Mouse (Mus musculus) limb, embryonic 14.5 days (tissue): Measurements from ENCODE around the gene Grid1. TPM values are rescaled to one million over a fixed set of nuclear protein-coding genes. Genes with fewer than 3 reads are reported as not detected.
A peak's percentile ranks its signal among the peaks of the same experiment; 100 is the strongest.

Experiments
- ATAC-seq: fragments of 200-750 bp; cut with Nextera tagmentation; 2 replicates; pipeline ENCODE4 v1.8.0; 2017; ENCODE audit warnings: low read depth, moderate number of reproducible peaks, moderate TSS enrichment; ENCODE audit not compliant: low FRiP score
- DNase-seq: peaks from one replicate; pipeline ENCODE4 v3.0.0-alpha.2; 2015; ENCODE audit warnings: low spot score
- H3K27ac ChIP-seq: fragments of 300-500 bp; sonication (generic); replicated peaks from 2 replicates; pipeline ENCODE4 v1.5.1; 2014; ENCODE audit warnings: low read depth, mild to moderate bottlenecking, low read length, moderate library complexity, mixed read lengths
- H3K27me3 ChIP-seq: fragments of 300-500 bp; sonication (generic); 2 replicates; pipeline ENCODE4 v1.6.1; 2014; ENCODE audit warnings: low read length, mixed read lengths; ENCODE audit not compliant: control insufficient read depth, insufficient read depth
- H3K36me3 ChIP-seq: fragments of 300-500 bp; sonication (generic); 2 replicates; pipeline ENCODE4 v1.6.1; 2014; ENCODE audit warnings: mild to moderate bottlenecking, low read length, moderate library complexity, mixed read lengths; ENCODE audit not compliant: control insufficient read depth, insufficient read depth
- H3K4me1 ChIP-seq: fragments of 300-500 bp; sonication (generic); 2 replicates; pipeline ENCODE4 v1.6.1; 2014; ENCODE audit warnings: antibody characterized with exemption, low read length, mixed read lengths; ENCODE audit not compliant: control insufficient read depth, insufficient read depth
- H3K4me2 ChIP-seq: fragments of 300-500 bp; sonication (generic); replicated peaks from 2 replicates; pipeline ENCODE4 v1.6.1; 2014; ENCODE audit warnings: low read depth, mild to moderate bottlenecking, low read length, moderate library complexity; ENCODE audit not compliant: severe bottlenecking
- H3K4me3 ChIP-seq: fragments of 300-500 bp; sonication (generic); replicated peaks from 2 replicates; pipeline ENCODE4 v1.5.1; 2014; ENCODE audit warnings: low read length
- H3K9ac ChIP-seq: fragments of 300-500 bp; sonication (generic); 2 replicates; pipeline ENCODE4 v1.6.1; 2014; ENCODE audit warnings: mild to moderate bottlenecking, low read depth, low read length, moderate library complexity; ENCODE audit not compliant: severe bottlenecking
- H3K9me3 ChIP-seq: fragments of 300-500 bp; sonication (generic); 2 replicates; pipeline ENCODE4 v1.6.1; 2016; ENCODE audit warnings: low read length; ENCODE audit not compliant: control insufficient read depth
- POLR2A ChIP-seq: fragments of 200-500 bp; IDR thresholded peaks from 2 replicates; pipeline ENCODE4 v1.8.0; 2012; ENCODE audit warnings: inconsistent platforms, mild to moderate bottlenecking, moderate library complexity, borderline replicate concordance; ENCODE audit not compliant: insufficient read depth, insufficient read length; ENCODE audit errors: extremely low read depth
- WGBS: fragments of 180-500 bp; shearing (Covaris S2); extraction: QIAGEN DNeasy Blood & Tissue Kit; methylation state at CpG from one replicate; pipeline ENCODE4 v1.1.7; 2014; 5-methylcytosine and 5-hydroxymethylcytosine counted together
- polyA plus RNA-seq, 2 experiments: library from polyadenylated mRNA; depleted of rRNA in 1 of 2; stranded (reverse) in 1 of 2; unstranded in 1 of 2; fragments of >200 nt; fragmentation: Nextera tagmentation in 1 of 2; extraction: Ambion mirVana in 1 of 2; gene quantifications; 2 replicates each; pipeline versions ENCODE4 v1.2.1 to v1.2.3; 2012 to 2014

The Grid1 gene
- polyA plus RNA-seq, 2 experiments, result 0.87 to 2.0 TPM

GRCm38 (mm10) chr14:35074636-35075035 lies 254.7 kb downstream of the Grid1 start:
- Histone ChIP-seq H3K4me3 (no peak overlapping the region), H3K27ac (no peak overlapping the region), H3K4me2 (no peak overlapping the region), H3K36me3 (no peaks in the 10 kb centered on the region), H3K4me1 (no peaks in the 10 kb centered on the region), H3K9me3 (no peaks in the 10 kb centered on the region), H3K27me3 (no peaks in the 10 kb centered on the region), H3K9ac (no peak overlapping the region)
- WGBS, result 71% methylated on average over 6 of the region's 6 CpGs
- ATAC-seq, result no peak
- TF ChIP-seq POLR2A, result no peak
- no peak for DNase-seq

GRCm38 (mm10) chr14:35079954-35080353 lies 260.0 kb downstream of the Grid1 start:
- Histone ChIP-seq H3K4me3 (no peak overlapping the region), H3K4me2 (no peak overlapping the region), H3K9me3 (no peaks in the 10 kb centered on the region), H3K27me3 (no peaks in the 10 kb centered on the region), H3K27ac (no peak overlapping the region), H3K36me3 (no peaks in the 10 kb centered on the region), H3K4me1 (no peaks in the 10 kb centered on the region), H3K9ac (no peak overlapping the region)
- DNase-seq (no peak), ATAC-seq (no peak)
- WGBS, result 89% methylated on average over 1 of the region's 1 CpGs
- TF ChIP-seq POLR2A, result no peak

- DNase-seq, result no peak
- no peak overlapping the region for H3K4me3 ChIP-seq
- TF ChIP-seq POLR2A, result no peak
- H3K27ac ChIP-seq, result no peak overlapping the region
- H3K9ac ChIP-seq, result no peak overlapping the region
- 0 out of 2 replicates have a peak, but pooled peaks cover 3% of the 10 kb centered on the region for H3K4me1 ChIP-seq
- no peaks in the 10 kb centered on the region for H3K9me3 ChIP-seq
- no peak overlapping the region for H3K4me2 ChIP-seq
- no peaks in the 10 kb centered on the region for H3K27me3 ChIP-seq
- ATAC-seq, result peak; percentile 13; the same call in 1 of the 2 replicates
- WGBS, result 85% methylated on average over 4 of the region's 4 CpGs
- H3K36me3 ChIP-seq, result no peaks in the 10 kb centered on the region
Measured at GRCm38 (mm10) chr14:35092646-35093045, 272.7 kb downstream of the Grid1 start.

- ATAC-seq (no peak), DNase-seq (no peak)
- Histone ChIP-seq H3K27me3 (no peaks in the 10 kb centered on the region), H3K4me1 (0 out of 2 replicates have a peak, but pooled peaks cover 3% of the 10 kb centered on the region), H3K4me3 (no peak overlapping the region), H3K9ac (no peak overlapping the region), H3K4me2 (no peak overlapping the region), H3K9me3 (no peaks in the 10 kb centered on the region), H3K36me3 (no peaks in the 10 kb centered on the region), H3K27ac (no peak overlapping the region)
- WGBS, result 64% methylated on average over 6 of the region's 6 CpGs
- TF ChIP-seq POLR2A, result no peak
Measured at GRCm38 (mm10) chr14:35093561-35094186, 273.8 kb downstream of the Grid1 start.

GRCm38 (mm10) chr14:35095506-35096059 lies 275.7 kb downstream of the Grid1 start:
- Histone ChIP-seq H3K9ac (no peak overlapping the region), H3K36me3 (no peaks in the 10 kb centered on the region), H3K4me3 (no peak overlapping the region), H3K27ac (no peak overlapping the region), H3K9me3 (no peaks in the 10 kb centered on the region), H3K4me1 (0 out of 2 replicates have a peak, but pooled peaks cover 3% of the 10 kb centered on the region), H3K27me3 (no peaks in the 10 kb centered on the region), H3K4me2 (no peak overlapping the region)
- no peak for TF ChIP-seq POLR2A
- no peak for ATAC-seq
- 36% methylated on average over 9 of the region's 9 CpGs for WGBS
- DNase-seq, result no peak
